Mouse (Mus musculus) layer of hippocampus, postnatal 10 days (tissue): ENCODE results near the gene Mdh1b. TPM values are rescaled to one million over a fixed set of nuclear protein-coding genes. Genes with fewer than 3 reads are reported as not detected.
A peak's percentile ranks its signal among the peaks of the same experiment; 100 is the strongest.

ENCODE experiments used
- DNase-seq, 2 experiments: peaks; one replicate each; pipeline ENCODE4 v3.0.0; 2021; ENCODE audit warnings: low spot score in 2 of 2
- long read RNA-seq: library from polyadenylated mRNA; stranded (forward); transcript quantifications from one replicate; pipeline ENCODE4 v2.0.0, GENCODE M21; 2023
- total RNA-seq, 2 experiments: library from RNA; stranded (reverse); gene quantifications; 2 replicates each; pipeline ENCODE4 v1.2.3; 2021

Gene Mdh1b
- under 1 TPM; 0.76 to 0.82 TPM for total RNA-seq
- long read RNA-seq: 0 reads

- DNase-seq: peak; percentile 85 to 88
These were observed at the start of gene Mdh1b, which contains the start of gene Fastkd2 for GRCm38 (mm10) chr1:63730240-63730771. Gene Mdh1b (minus strand): TSS chr1:63730318. Gene Fastkd2 (plus strand): TSS chr1:63730614.

- DNase-seq: no peak
These were observed 46.9 kb upstream of the Mdh1b start for GRCm38 (mm10) chr1:63776902-63777630.

- DNase-seq: no peak
These were observed 46.3 kb upstream of the Mdh1b start for GRCm38 (mm10) chr1:63776396-63776795.

DNA sequence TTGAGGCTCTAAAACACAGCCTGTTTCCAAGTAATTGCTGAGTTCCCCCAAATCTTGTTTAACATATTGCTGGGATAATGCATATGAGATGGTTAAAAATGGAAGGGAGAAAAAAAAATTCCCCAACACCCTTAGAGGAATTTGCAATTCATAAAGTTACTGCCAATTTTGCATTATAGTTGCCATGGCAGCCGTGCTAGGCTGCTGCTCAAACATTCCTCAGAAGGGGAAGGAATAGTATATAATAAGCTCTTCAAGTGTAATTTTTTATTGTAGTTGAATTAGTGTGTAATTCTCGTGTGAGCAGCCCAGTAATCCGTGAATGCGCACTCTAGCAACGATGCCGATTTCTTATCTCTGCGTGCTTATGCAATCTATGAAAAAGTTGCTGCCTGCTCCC lies 40.2 kb upstream of the Mdh1b start:
- no peak for DNase-seq

DNA sequence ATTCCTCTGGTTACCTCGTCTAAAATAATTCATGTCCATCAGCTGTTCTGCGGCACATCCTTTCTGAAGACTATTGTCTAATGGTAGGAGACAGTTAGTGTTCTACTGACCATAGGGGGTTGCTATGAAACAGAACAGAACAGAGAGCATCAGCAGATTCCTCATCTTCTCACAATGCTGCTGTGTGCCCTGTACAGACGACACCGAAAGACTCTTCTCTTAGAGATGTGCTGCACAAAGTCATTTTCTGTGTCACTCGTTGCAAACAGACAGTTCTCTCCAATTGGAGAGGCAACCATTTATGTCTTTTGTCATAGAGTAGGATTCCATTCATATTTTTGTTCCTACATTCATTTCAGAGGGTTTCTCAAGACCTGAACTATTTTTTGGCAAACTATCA lies 39.0 kb upstream of the Mdh1b start, which contains the start of gene 4933402D24Rik:
TSS of gene 4933402D24Rik (minus strand) at position 101 of the 400 bp plus-strand sequence.
- DNase-seq: no peak

DNA sequence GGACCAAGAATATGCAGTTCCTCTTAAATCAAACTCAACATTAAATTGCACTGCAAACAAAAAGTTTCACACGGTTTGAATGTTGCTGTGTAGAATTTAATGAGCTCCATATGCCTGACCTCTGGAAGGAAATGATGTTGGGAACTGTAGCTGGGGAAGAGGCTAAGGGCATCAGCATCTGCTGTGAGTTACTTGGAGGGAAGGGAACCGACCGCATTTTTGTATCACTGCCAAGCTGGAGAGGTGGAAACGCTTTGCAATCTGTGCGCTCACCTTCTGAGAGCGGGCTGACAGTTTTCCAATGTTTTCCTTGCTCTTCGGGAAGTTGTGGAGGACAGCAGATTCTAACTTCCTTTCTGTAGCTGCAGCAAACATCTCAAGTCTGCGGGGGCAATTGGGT lies 38.0 kb upstream of the Mdh1b start:
- DNase-seq: no peak

DNA sequence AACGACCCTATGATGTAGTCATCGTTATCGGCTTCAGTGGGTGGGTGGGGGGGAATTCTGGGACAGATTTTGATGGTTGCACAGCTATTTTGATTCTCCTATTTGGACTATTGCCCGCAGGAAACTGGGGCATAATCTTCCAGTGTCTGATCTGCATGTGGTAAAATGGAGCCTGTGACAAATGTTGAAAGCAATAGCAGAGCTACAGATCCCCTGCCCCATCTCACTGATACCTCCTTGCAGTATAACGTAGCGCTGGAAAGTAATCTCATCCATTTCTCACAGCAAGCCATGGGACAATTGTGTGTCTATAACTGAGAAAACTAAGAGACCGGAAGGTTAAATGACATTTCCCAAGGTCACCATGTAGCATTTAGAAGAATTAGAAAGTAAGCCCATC lies 34.3 kb upstream of the Mdh1b start:
- DNase-seq: no peak

DNA sequence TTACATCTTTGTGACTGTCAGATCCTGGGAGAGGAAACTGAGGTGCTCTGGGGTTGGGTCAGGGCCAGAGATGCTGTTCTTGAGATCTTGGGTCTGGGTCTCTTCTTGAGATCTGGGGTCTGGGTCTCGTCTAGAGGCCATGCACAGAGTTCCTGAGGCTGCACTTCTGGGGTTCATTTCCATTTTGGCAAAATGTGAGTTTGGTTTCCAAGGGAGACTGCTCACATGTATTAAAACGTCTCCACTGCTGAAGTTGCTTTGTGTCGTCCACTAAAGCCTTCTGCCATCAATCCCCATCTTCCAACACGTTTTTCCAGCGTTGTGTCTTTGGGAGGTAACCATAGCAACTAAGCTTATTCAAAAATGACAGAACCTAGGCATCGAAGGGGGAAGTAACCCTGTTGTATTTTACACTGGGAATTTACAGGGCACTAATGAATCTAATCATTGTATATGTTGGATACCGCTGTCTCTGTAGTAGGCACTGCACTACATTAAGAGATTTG lies 33.8 kb upstream of the Mdh1b start:
- DNase-seq: peak; percentile 21 to 29

DNA sequence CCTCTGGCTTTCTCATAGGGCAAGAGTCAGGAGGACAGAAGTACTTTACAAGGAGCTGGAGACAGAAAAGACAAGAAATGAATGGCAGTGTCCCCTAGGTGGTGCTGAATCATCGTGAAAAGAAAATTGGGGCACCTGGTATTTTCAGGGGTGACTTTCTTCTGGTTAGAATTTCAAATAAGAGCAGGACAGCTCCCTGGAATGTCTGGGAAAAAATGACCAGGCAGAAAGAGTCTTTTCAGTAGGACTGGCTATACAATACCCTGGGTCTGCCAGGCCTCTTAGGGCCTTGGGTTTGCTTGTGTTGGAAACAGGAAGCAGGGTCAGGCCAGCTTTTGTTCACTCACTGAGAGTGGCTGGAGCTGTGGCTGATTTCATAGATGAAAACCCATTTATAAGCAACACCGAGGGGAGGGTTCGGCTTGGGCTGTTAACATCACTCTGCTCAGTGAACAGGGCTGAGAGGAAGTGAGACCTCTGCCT lies 33.1 kb upstream of the Mdh1b start:
- peak; percentile 64 to 75 for DNase-seq

DNA sequence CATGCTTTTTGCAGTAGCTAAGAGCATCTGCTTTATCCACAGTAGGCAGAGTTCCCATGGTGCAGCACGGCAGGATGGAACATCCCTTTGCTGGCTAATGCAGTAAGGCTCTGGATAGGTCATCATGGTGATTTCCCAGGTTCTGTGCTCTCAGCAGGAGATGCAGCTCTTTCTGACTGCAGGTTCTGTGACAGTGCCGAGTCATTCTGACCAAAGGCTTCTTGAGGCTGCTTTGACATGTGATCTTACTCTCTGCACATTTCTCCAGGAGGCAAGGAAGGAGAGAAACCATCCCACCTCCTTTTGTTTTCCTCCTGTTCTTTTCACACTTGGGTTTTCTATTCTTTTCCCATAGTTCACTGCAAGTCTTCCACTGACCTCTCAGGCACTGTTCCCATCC lies 25.9 kb upstream of the Mdh1b start:
- no peak for DNase-seq

GRCm38 (mm10) chr1:63729796-63730195 lies 322 bp downstream of the Mdh1b start:
- DNase-seq: no peak

GRCm38 (mm10) chr1:63720161-63720560 lies 10.0 kb downstream of the Mdh1b start:
- no peak for DNase-seq

DNA sequence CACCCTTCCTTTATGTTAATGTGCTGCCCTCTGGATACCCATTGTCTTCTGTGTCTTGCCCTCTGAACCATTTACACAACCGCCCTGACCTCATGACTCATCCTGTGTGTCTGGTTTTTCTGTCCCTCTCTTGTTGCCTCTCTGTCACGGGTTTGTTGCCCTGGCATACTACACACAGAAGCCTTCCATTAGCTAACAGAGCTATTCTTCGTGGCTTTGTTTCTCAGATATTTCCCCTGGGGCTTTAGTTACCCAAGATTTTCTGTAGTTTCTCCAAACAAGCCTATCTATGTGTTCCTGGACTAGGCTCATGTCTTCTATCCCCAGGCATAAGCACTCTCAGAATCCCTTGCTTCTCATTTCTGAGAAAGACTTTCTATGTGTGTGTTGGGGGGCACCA lies 21.2 kb downstream of the Mdh1b start:
- no peak for DNase-seq

DNA sequence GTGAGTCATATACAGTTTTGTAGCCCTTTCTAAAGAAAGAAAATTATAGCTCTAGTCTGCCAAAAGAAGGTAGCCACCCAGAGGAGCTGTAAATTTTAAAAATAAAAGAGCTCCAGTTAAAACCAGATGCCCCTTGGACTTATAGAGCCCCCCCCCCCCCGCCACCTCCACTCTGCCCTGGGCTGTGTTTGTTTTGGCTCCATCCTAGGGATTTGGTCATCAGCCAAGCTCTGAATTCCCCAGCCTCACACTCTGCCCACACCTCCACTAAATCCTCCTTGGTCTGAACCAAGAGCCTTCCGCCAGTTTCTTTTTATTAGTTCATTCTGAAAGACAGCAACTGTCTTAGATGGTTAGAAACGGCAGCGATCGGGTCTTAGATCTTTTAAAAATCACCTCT lies 24.4 kb downstream of the Mdh1b start:
- no peak for DNase-seq

GRCm38 (mm10) chr1:63696861-63697260 lies 33.3 kb downstream of the Mdh1b start:
- DNase-seq: no peak

GRCm38 (mm10) chr1:63686827-63687226 lies 43.3 kb downstream of the Mdh1b start, which contains the start of gene Dytn:
Gene Dytn (minus strand): TSS chr1:63686927.
- DNase-seq: no peak

DNA sequence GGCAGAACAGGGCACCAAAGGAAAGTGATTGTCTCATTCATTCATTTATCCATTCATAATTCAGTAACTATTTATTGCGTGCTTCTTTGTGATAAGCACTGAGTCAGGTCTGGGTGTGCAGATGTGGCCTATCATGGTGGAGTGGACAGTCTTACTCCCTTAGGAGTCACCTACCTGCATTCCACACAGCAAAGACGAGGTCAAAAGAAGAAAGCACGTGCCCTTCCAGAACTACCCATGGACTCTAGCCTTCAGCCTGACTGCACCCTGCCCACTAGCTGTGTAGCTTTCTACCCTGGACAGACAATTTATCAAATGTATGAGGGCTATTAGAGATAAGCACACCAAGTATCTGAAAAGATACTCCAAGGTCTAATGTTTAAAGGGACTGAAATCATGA lies 54.1 kb downstream of the Mdh1b start:
- DNase-seq: no peak

DNA sequence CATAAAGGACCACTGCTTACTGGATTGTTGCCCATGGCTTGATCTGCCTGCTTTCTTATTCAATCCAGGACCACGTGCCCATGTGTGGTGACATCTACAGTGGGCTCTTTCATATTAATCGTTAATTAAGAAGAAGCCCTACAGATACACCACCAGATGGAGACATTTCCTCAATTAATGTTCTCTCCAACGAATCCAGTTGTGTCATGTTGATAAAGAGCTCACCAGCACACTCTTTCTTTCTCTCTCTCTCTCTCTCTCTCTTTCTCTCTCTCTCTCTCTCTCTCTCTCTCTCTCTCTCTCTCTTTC lies 61.3 kb downstream of the Mdh1b start:
- DNase-seq: no peak

GRCm38 (mm10) chr1:63667949-63668851 lies 61.9 kb downstream of the Mdh1b start:
- DNase-seq: peak; percentile 16 to 27

GRCm38 (mm10) chr1:63667201-63667948 lies 62.7 kb downstream of the Mdh1b start:
- peak; percentile 11 to 13 for DNase-seq

- no peak for DNase-seq
These were observed 64.0 kb downstream of the Mdh1b start for GRCm38 (mm10) chr1:63666089-63666488.
